Mouse (Mus musculus): ENCODE measurements around the gene Nle1. TPM values are rescaled to one million over a fixed set of nuclear protein-coding genes. Genes with fewer than 3 reads are reported as not detected.
"Not testable (repeated sequence)": the region's sequence is repeated elsewhere in the genome, so short reads cannot be mapped to it uniquely, and the experiment has no call there.

The Nle1 gene
- polyA plus RNA-seq, 1 experiment from 2014 or later, result 20.7 TPM

- Histone ChIP-seq H3K4me1 (replicated peaks; ENCODE audit: control insufficient read depth, insufficient read depth, low read length) (no peaks in the 10 kb centered on the region), H3K4me3 (replicated peaks; ENCODE audit: low read length) (no peak overlapping the region), H3K4me2 (replicated peaks) (no peak overlapping the region), H3K27ac (no peak overlapping the region), H3K9me3 (ENCODE audit: control insufficient read depth, low read length) (no peaks in the 10 kb centered on the region), H3K27me3 (ENCODE audit: control insufficient read depth, insufficient read depth, low read length) (peaks cover 17% of the 10 kb centered on the region), H3K36me3 (replicated peaks; ENCODE audit: control insufficient read depth, insufficient read depth) (no peaks in the 10 kb centered on the region), H3K9ac (no peak overlapping the region)
- DNase-seq (ENCODE audit: low spot score) (no peak), ATAC-seq (ENCODE audit: low FRiP score) (no peak)
- 72% methylated on average over 2 of the region's 2 CpGs for WGBS
These were observed 37.4 kb upstream of the Nle1 start for GRCm38 (mm10) chr11:82945636-82946035.

GRCm38 (mm10) chr11:82943336-82943735 lies 35.1 kb upstream of the Nle1 start:
- Histone ChIP-seq H3K27ac (no peak overlapping the region), H3K9ac (no peak overlapping the region), H3K4me1 (replicated peaks; ENCODE audit: control insufficient read depth, insufficient read depth, low read length) (no peaks in the 10 kb centered on the region), H3K36me3 (replicated peaks; ENCODE audit: control insufficient read depth, insufficient read depth) (no peaks in the 10 kb centered on the region), H3K4me3 (replicated peaks; ENCODE audit: low read length) (no peak overlapping the region), H3K4me2 (replicated peaks) (no peak overlapping the region), H3K27me3 (ENCODE audit: control insufficient read depth, insufficient read depth, low read length) (no peaks in the 10 kb centered on the region; the same call in 1 of the 2 replicates), H3K9me3 (ENCODE audit: control insufficient read depth, low read length) (no peaks in the 10 kb centered on the region)
- ATAC-seq (ENCODE audit: low FRiP score) (no peak), DNase-seq (ENCODE audit: low spot score) (no peak)
- 54% methylated on average over 6 of the region's 6 CpGs for WGBS

GRCm38 (mm10) chr11:82933186-82933585 lies 25.0 kb upstream of the Nle1 start:
- 0% methylated on average over 28 of the region's 29 CpGs for WGBS
- ATAC-seq (ENCODE audit: low FRiP score) (no peak), DNase-seq (ENCODE audit: low spot score) (no peak)
- Histone ChIP-seq H3K36me3 (replicated peaks; ENCODE audit: control insufficient read depth, insufficient read depth) (no peaks in the 10 kb centered on the region), H3K9ac (peak overlapping the region; percentile 28; the same call in 1 of the 2 replicates), H3K4me1 (replicated peaks; ENCODE audit: control insufficient read depth, insufficient read depth, low read length) (no peaks in the 10 kb centered on the region; the same call in 1 of the 2 replicates), H3K27me3 (ENCODE audit: control insufficient read depth, insufficient read depth, low read length) (peaks cover 65% of the 10 kb centered on the region), H3K4me2 (replicated peaks) (peak overlapping the region; percentile 99), H3K4me3 (replicated peaks; ENCODE audit: low read length) (peak overlapping the region; percentile 46), H3K27ac (no peak overlapping the region), H3K9me3 (ENCODE audit: control insufficient read depth, low read length) (no peaks in the 10 kb centered on the region)

GRCm38 (mm10) chr11:82931671-82932450 lies 23.6 kb upstream of the Nle1 start:
- H3K9me3 ChIP-seq (ENCODE audit: control insufficient read depth, low read length); H3K36me3 ChIP-seq (replicated peaks; ENCODE audit: control insufficient read depth, insufficient read depth); H3K27ac ChIP-seq; ATAC-seq (ENCODE audit: low FRiP score); H3K4me1 ChIP-seq (replicated peaks; ENCODE audit: control insufficient read depth, insufficient read depth, low read length); DNase-seq (ENCODE audit: low spot score): not testable (repeated sequence)
- H3K27me3 ChIP-seq (ENCODE audit: control insufficient read depth, insufficient read depth, low read length), result peaks cover 61% of the 10 kb centered on the region
- peak overlapping the region; percentile 53 for H3K9ac ChIP-seq
- under 1% methylated on average over 114 of the region's 119 CpGs for WGBS
- H3K4me3 ChIP-seq (replicated peaks; ENCODE audit: low read length), result peak overlapping the region; percentile 46
- peak overlapping the region; percentile 99 for H3K4me2 ChIP-seq (replicated peaks)

- H3K27ac ChIP-seq; DNase-seq (ENCODE audit: low spot score); H3K36me3 ChIP-seq (replicated peaks; ENCODE audit: control insufficient read depth, insufficient read depth); H3K4me1 ChIP-seq (replicated peaks; ENCODE audit: control insufficient read depth, insufficient read depth, low read length); ATAC-seq (ENCODE audit: low FRiP score); H3K9me3 ChIP-seq (ENCODE audit: control insufficient read depth, low read length): not testable (repeated sequence)
- H3K4me3 ChIP-seq (replicated peaks; ENCODE audit: low read length), result peak overlapping the region; percentile 46
- peak overlapping the region; percentile 53 for H3K9ac ChIP-seq
- 1% methylated on average over 44 of the region's 63 CpGs for WGBS
- H3K27me3 ChIP-seq (ENCODE audit: control insufficient read depth, insufficient read depth, low read length), result peaks cover 55% of the 10 kb centered on the region
- H3K4me2 ChIP-seq (replicated peaks), result peak overlapping the region; percentile 99
These were observed 22.9 kb upstream of the Nle1 start for GRCm38 (mm10) chr11:82931161-82931560.

- H3K27ac ChIP-seq; H3K9me3 ChIP-seq (ENCODE audit: control insufficient read depth, low read length); H3K36me3 ChIP-seq (replicated peaks; ENCODE audit: control insufficient read depth, insufficient read depth); DNase-seq (ENCODE audit: low spot score); H3K4me1 ChIP-seq (replicated peaks; ENCODE audit: control insufficient read depth, insufficient read depth, low read length); ATAC-seq (ENCODE audit: low FRiP score): not testable (repeated sequence)
- H3K9ac ChIP-seq, result peak overlapping the region; percentile 24; the same call in 1 of the 2 replicates
- H3K4me2 ChIP-seq (replicated peaks), result peak overlapping the region; percentile 99
- H3K4me3 ChIP-seq (replicated peaks; ENCODE audit: low read length), result peak overlapping the region; percentile 46
- H3K27me3 ChIP-seq (ENCODE audit: control insufficient read depth, insufficient read depth, low read length), result peaks cover 52% of the 10 kb centered on the region
- 2% methylated on average over 81 of the region's 85 CpGs for WGBS
These were observed 22.3 kb upstream of the Nle1 start for GRCm38 (mm10) chr11:82930391-82930955.

- peak overlapping the region; percentile 46 for H3K4me3 ChIP-seq (replicated peaks; ENCODE audit: low read length)
These were observed 21.4 kb upstream of the Nle1 start for GRCm38 (mm10) chr11:82929633-82929950.

GRCm38 (mm10) chr11:82928897-82929632 lies 20.9 kb upstream of the Nle1 start:
- no peak for DNase-seq (ENCODE audit: low spot score)

More at GRCm38 (mm10) chr11:82929633-82929950, 21.4 kb upstream of the Nle1 start:
- peaks cover 45% of the 10 kb centered on the region for H3K27me3 ChIP-seq (ENCODE audit: control insufficient read depth, insufficient read depth, low read length)
- DNase-seq (ENCODE audit: low spot score) (no peak), ATAC-seq (ENCODE audit: low FRiP score) (no peak)
- H3K36me3 ChIP-seq (replicated peaks; ENCODE audit: control insufficient read depth, insufficient read depth), result no peaks in the 10 kb centered on the region
- WGBS, result 55% methylated on average over 3 of the region's 3 CpGs
- H3K9ac ChIP-seq, result no peak overlapping the region
- no peaks in the 10 kb centered on the region; the same call in 1 of the 2 replicates for H3K4me1 ChIP-seq (replicated peaks; ENCODE audit: control insufficient read depth, insufficient read depth, low read length)
- H3K9me3 ChIP-seq (ENCODE audit: control insufficient read depth, low read length), result no peaks in the 10 kb centered on the region
- no peak overlapping the region for H3K27ac ChIP-seq
- H3K4me2 ChIP-seq (replicated peaks), result peak overlapping the region; percentile 99

GRCm38 (mm10) chr11:82923910-82924309 lies 15.7 kb upstream of the Nle1 start:
- H3K27me3 ChIP-seq (ENCODE audit: control insufficient read depth, insufficient read depth, low read length), result peaks cover 19% of the 10 kb centered on the region
- not testable (repeated sequence) for ATAC-seq (ENCODE audit: low FRiP score); H3K4me3 ChIP-seq (replicated peaks; ENCODE audit: low read length); H3K9ac ChIP-seq; H3K4me2 ChIP-seq (replicated peaks); H3K36me3 ChIP-seq (replicated peaks; ENCODE audit: control insufficient read depth, insufficient read depth); DNase-seq (ENCODE audit: low spot score); H3K9me3 ChIP-seq (ENCODE audit: control insufficient read depth, low read length); H3K27ac ChIP-seq; H3K4me1 ChIP-seq (replicated peaks; ENCODE audit: control insufficient read depth, insufficient read depth, low read length)
- WGBS, result 85% methylated on average over 6 of the region's 6 CpGs

More at GRCm38 (mm10) chr11:82928897-82929632, 20.9 kb upstream of the Nle1 start:
- Histone ChIP-seq H3K9me3 (ENCODE audit: control insufficient read depth, low read length) (no peaks in the 10 kb centered on the region), H3K27ac (no peak overlapping the region), H3K9ac (no peak overlapping the region), H3K4me1 (replicated peaks; ENCODE audit: control insufficient read depth, insufficient read depth, low read length) (no peaks in the 10 kb centered on the region; the same call in 1 of the 2 replicates), H3K27me3 (ENCODE audit: control insufficient read depth, insufficient read depth, low read length) (peaks cover 40% of the 10 kb centered on the region), H3K36me3 (replicated peaks; ENCODE audit: control insufficient read depth, insufficient read depth) (no peaks in the 10 kb centered on the region), H3K4me2 (replicated peaks) (no peak overlapping the region), H3K4me3 (replicated peaks; ENCODE audit: low read length) (no peak overlapping the region)
- no peak for ATAC-seq (ENCODE audit: low FRiP score)
- WGBS, result 27% methylated on average over 20 of the region's 20 CpGs

Data from hindbrain, embryonic 14.5 days (tissue).